Mouse (Mus musculus) cerebellum, adult 9-10 months (tissue): ENCODE data around the gene Btbd9.
"Not testable (repeated sequence)": the region's sequence is repeated elsewhere in the genome, so short reads cannot be mapped to it uniquely, and the experiment has no call there.

Experiments used
- DNase-seq: peaks from one replicate; pipeline ENCODE4 v3.0.0; 2022

Btbd9 gene

GRCm38 (mm10) chr17:30510171-30510570 is 66.1 kb downstream of the Btbd9 start:
- DNase-seq = peak; percentile 92

- DNase-seq = peak; percentile 63
These were observed 66.6 kb downstream of the Btbd9 start for GRCm38 (mm10) chr17:30509646-30510045.

GRCm38 (mm10) chr17:30507636-30508576 is 68.4 kb downstream of the Btbd9 start:
- DNase-seq = no peak

- no peak for DNase-seq
These were observed 69.4 kb downstream of the Btbd9 start for GRCm38 (mm10) chr17:30506916-30507315.

- DNase-seq = not testable (repeated sequence)
These were observed 76.7 kb downstream of the Btbd9 start for GRCm38 (mm10) chr17:30499541-30499940.

GRCm38 (mm10) chr17:30498779-30499178 is 77.5 kb downstream of the Btbd9 start:
- no peak for DNase-seq

- no peak for DNase-seq
These were observed 77.9 kb downstream of the Btbd9 start for GRCm38 (mm10) chr17:30498376-30498719.

GRCm38 (mm10) chr17:30497525-30498375 is 78.5 kb downstream of the Btbd9 start:
- DNase-seq = no peak

- no peak for DNase-seq
These were observed 80.7 kb downstream of the Btbd9 start for GRCm38 (mm10) chr17:30495567-30495966.

GRCm38 (mm10) chr17:30495154-30495553 is 81.1 kb downstream of the Btbd9 start:
- DNase-seq = no peak

GRCm38 (mm10) chr17:30493481-30493880 is 82.8 kb downstream of the Btbd9 start:
- no peak for DNase-seq

GRCm38 (mm10) chr17:30492191-30492590 is 84.1 kb downstream of the Btbd9 start:
- DNase-seq = no peak

- no peak for DNase-seq
These were observed 84.7 kb downstream of the Btbd9 start for GRCm38 (mm10) chr17:30491601-30492000.

- no peak for DNase-seq
These were observed 85.7 kb downstream of the Btbd9 start for GRCm38 (mm10) chr17:30490601-30491000.

GRCm38 (mm10) chr17:30490086-30490485 is 86.2 kb downstream of the Btbd9 start:
- DNase-seq = no peak

- DNase-seq = no peak
These were observed 86.7 kb downstream of the Btbd9 start for GRCm38 (mm10) chr17:30489629-30490028.

- no peak for DNase-seq
These were observed 88.6 kb downstream of the Btbd9 start for GRCm38 (mm10) chr17:30487695-30488094.

- DNase-seq = no peak
These were observed 91.0 kb downstream of the Btbd9 start for GRCm38 (mm10) chr17:30485067-30485854.

- DNase-seq = no peak
These were observed 91.7 kb downstream of the Btbd9 start for GRCm38 (mm10) chr17:30484446-30485066.

- no peak for DNase-seq
These were observed 94.5 kb downstream of the Btbd9 start for GRCm38 (mm10) chr17:30481766-30482165.

GRCm38 (mm10) chr17:30481341-30481740 is 94.9 kb downstream of the Btbd9 start:
- DNase-seq = no peak

GRCm38 (mm10) chr17:30480381-30480780 is 95.9 kb downstream of the Btbd9 start:
- DNase-seq = no peak
